9 mouse cellular contexts compared by ENCODE assay signal in the genomic region with DNA sequence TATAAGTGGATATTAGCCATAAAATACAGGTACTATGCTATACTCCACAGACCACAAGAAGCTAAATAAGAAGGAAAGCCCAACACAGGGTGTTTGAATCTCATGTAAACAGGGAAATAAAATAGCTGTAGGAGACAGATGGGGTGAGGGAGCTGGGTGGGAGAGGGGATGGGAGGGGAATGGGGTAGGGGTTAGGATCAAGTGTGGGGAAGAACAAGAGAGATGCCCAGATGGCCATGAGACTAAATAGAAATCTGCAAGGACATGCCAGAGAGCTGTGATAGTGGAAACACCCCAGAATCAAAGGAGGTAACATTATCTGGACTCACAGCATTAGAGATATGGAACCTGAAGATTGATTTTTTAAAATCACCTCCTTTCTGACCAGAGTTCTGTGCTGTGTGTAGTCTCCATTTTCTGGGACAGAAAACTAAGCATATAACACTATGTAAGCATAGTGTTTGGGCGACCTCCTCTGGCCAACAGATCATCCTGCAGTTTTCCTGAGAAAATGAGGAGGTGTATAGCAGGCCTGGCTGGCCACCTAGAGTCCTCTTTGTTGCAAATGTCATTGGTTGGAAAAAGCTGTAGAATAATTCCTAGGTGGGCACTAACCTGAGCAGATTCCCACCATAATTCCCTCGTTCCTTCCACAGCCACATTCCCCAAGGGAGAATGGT. TPM values are rescaled to one million over a fixed set of nuclear protein-coding genes. Genes with fewer than 3 reads are reported as not detected.
DNase-seq lines count a peak whose midpoint lies in the region; ATAC-seq and TF ChIP-seq lines count a peak whose summit lies in the region.
"Had no signal": no experiment of that assay in that cellular context is flagged by ENCODE, and none has a peak within 500 bp of the region (broad histone marks: within the 10 kb centered on the region; RNA-seq: fewer than 3 reads in every experiment).

No protein-coding gene starts in this region.

- no peaks in the 10 kb centered on the region for H3K9me3 ChIP-seq in limb, embryonic 14.5 days (ENCODE audit: control insufficient read depth, low read length)
- no peaks in the 10 kb centered on the region for H3K9me3 ChIP-seq in midbrain, embryonic 16.5 days (replicated peaks; ENCODE audit: control insufficient read depth, low read length, poor library complexity, severe bottlenecking)

- WGBS in kidney, adult 2 months, result 21% methylated on average over 2 of the region's 2 CpGs
- 25% methylated on average over 2 of the region's 2 CpGs for WGBS in limb, embryonic 14.5 days
- 19% methylated on average over 2 of the region's 2 CpGs for WGBS in midbrain, embryonic 16.5 days

- H3K9ac ChIP-seq in limb, embryonic 14.5 days (ENCODE audit: low read depth, low read length, severe bottlenecking), result no peak overlapping the region
- no peak overlapping the region for H3K9ac ChIP-seq in midbrain, embryonic 16.5 days (ENCODE audit: low read depth, low read length)

- H3K27ac ChIP-seq in kidney, adult 2 months (ENCODE audit: insufficient read depth, low read depth, low read length), result no peak overlapping the region
- H3K27ac ChIP-seq in limb, embryonic 14.5 days (replicated peaks; ENCODE audit: low read depth, low read length), result no peak overlapping the region
- no peak overlapping the region for H3K27ac ChIP-seq in midbrain, embryonic 16.5 days (ENCODE audit: low read length)

- DNase-seq in 3T3-L1 (ENCODE audit: low read depth, low spot score) (peak; percentile 81), ES-CJ7 (ENCODE audit: low read depth, low spot score) (peak; percentile 40)
- DNase-seq in cerebellum, postnatal 14 days, result peak; percentile 75 to 77
- peak; percentile 20 to 30 for DNase-seq in frontal cortex, postnatal 25 days (ENCODE audit: low spot score in 2 of 2)
- DNase-seq in kidney, adult 2 months, result peak; percentile 56
- peak; percentile 48 for DNase-seq in limb, embryonic 14.5 days (ENCODE audit: low spot score)
- DNase-seq in telencephalon, adult 2 months (ENCODE audit: low read depth, low spot score), result peak; percentile 32

- ATAC-seq in limb, embryonic 14.5 days (ENCODE audit: low FRiP score, low read depth), result peak; percentile 82
- ATAC-seq in midbrain, embryonic 16.5 days, result peak; percentile 94

- no peak for TF ChIP-seq POLR2A in kidney, adult 2 months (IDR thresholded peaks at IDR 0.05; ENCODE audit: low read depth, low read length)
- no peak for TF ChIP-seq POLR2A in limb, embryonic 14.5 days (IDR thresholded peaks at IDR 0.05; ENCODE audit: borderline replicate concordance, extremely low read depth, insufficient read depth, insufficient read length)

- no peak overlapping the region for H3K4me2 ChIP-seq in limb, embryonic 14.5 days (replicated peaks; ENCODE audit: low read depth, low read length, severe bottlenecking)
- no peak overlapping the region for H3K4me2 ChIP-seq in midbrain, embryonic 16.5 days (ENCODE audit: low read length)

- TF ChIP-seq CTCF in kidney, adult 2 months (conservative IDR thresholded peaks at IDR 0.05; ENCODE audit: insufficient read depth, insufficient read length, low read depth, low read length), result peak; percentile 67

- no peaks in the 10 kb centered on the region for H3K27me3 ChIP-seq in kidney, adult 2 months (replicated peaks; ENCODE audit: control insufficient read depth, insufficient read depth, low read length)
- H3K27me3 ChIP-seq in limb, embryonic 14.5 days (ENCODE audit: control insufficient read depth, insufficient read depth, low read length), result no peaks in the 10 kb centered on the region
- no peaks in the 10 kb centered on the region for H3K27me3 ChIP-seq in midbrain, embryonic 16.5 days (ENCODE audit: control insufficient read depth, insufficient read depth, low read depth, low read length)

- no peak overlapping the region for H3K4me3 ChIP-seq in kidney, adult 2 months (ENCODE audit: insufficient read depth, low read depth, low read length)
- no peak overlapping the region for H3K4me3 ChIP-seq in limb, embryonic 14.5 days (replicated peaks; ENCODE audit: low read length)
- no peak overlapping the region for H3K4me3 ChIP-seq in midbrain, embryonic 16.5 days (ENCODE audit: low read depth, low read length)
- H3K4me3 ChIP-seq: erythroblast, embryonic 14.5 days had no signal

- H3K4me1 ChIP-seq in kidney, adult 2 months (ENCODE audit: control insufficient read depth, insufficient read depth, low read length), result no peaks in the 10 kb centered on the region
- no peaks in the 10 kb centered on the region for H3K4me1 ChIP-seq in limb, embryonic 14.5 days (ENCODE audit: control insufficient read depth, insufficient read depth, low read length)
- H3K4me1 ChIP-seq in midbrain, embryonic 16.5 days (ENCODE audit: control insufficient read depth, insufficient read depth, low read length), result no peaks in the 10 kb centered on the region

- H3K36me3 ChIP-seq in kidney, adult 2 months (ENCODE audit: control insufficient read depth, insufficient read depth, low read length), result no peaks in the 10 kb centered on the region
- peaks cover 8% of the 10 kb centered on the region; the same call in 1 of the 2 replicates for H3K36me3 ChIP-seq in limb, embryonic 14.5 days (ENCODE audit: control insufficient read depth, insufficient read depth, low read length)
- H3K36me3 ChIP-seq in midbrain, embryonic 16.5 days (ENCODE audit: control insufficient read depth, insufficient read depth, low read length), result no peaks in the 10 kb centered on the region

RNA-seq across cellular contexts. Expression of gene A430033K04Rik, which starts 34.0 kb away (rescaled TPM):
- polyA plus RNA-seq in kidney, adult 2 months (2012; rRNA removed), result 2.5 and 3.0 TPM in 2 replicates
- 9.2 and 11.7 TPM in 2 replicates for polyA plus RNA-seq in limb, embryonic 14.5 days (2012; rRNA removed)
- polyA plus RNA-seq in limb, embryonic 14.5 days (2014; fragmentation: Nextera tagmentation; extraction: Ambion mirVana), result 10.3 and 14.7 TPM in 2 replicates
- 25.3 and 26.3 TPM in 2 replicates for polyA plus RNA-seq in midbrain, embryonic 16.5 days (2015; fragmentation: Nextera tagmentation; extraction: Ambion mirVana)

RNA-seq across cellular contexts. Expression of gene Zfp68, which starts 37.1 kb away (rescaled TPM):
- 5.0 and 7.1 TPM in 2 replicates for polyA plus RNA-seq in kidney, adult 2 months (2012; rRNA removed)
- 26.1 and 34.1 TPM in 2 replicates for polyA plus RNA-seq in limb, embryonic 14.5 days (2012; rRNA removed)
- polyA plus RNA-seq in limb, embryonic 14.5 days (2014; fragmentation: Nextera tagmentation; extraction: Ambion mirVana), result 80.2 and 88.9 TPM in 2 replicates
- 75.8 and 80.6 TPM in 2 replicates for polyA plus RNA-seq in midbrain, embryonic 16.5 days (2015; fragmentation: Nextera tagmentation; extraction: Ambion mirVana)

Comparison
In these comparisons a context has a peak if more than half of its experiments do, and no peak if none do; other contexts are left out.
1. DNase-seq: peak in every context shown above with its lines; median percentile 81 in 3T3-L1; 76 in cerebellum, postnatal 14 days; 56 in kidney, adult 2 months; 48 in limb, embryonic 14.5 days; 40 in ES-CJ7; 32 in telencephalon, adult 2 months; 25 in frontal cortex, postnatal 25 days.